In genomic region chr9:123801527-123801926, GRCm38 (mm10) we compare ENCODE assay signal across 25 mouse cellular contexts. TPM values are rescaled to one million over a fixed set of nuclear protein-coding genes. Genes with fewer than 3 reads are reported as not detected.
"Had no signal": no experiment of that assay in that cellular context is flagged by ENCODE, and none has a peak within 500 bp of the region (broad histone marks: within the 10 kb centered on the region; RNA-seq: fewer than 3 reads in every experiment).

No protein-coding gene starts in this region.

- DNase-seq: kidney, adult 8-10 months; kidney, postnatal 10 days; kidney, postnatal 36 days; layer of hippocampus, postnatal 36 days; left cerebral cortex, postnatal 4 days; lung, adult 18-20 months; lung, postnatal 10 days; lung, postnatal 36 days; retina, postnatal 1 day; thymus, postnatal 25 days had no signal

- H3K9me3 ChIP-seq: kidney, embryonic 15.5 days; limb, embryonic 12.5 days; limb, embryonic 15.5 days; liver, embryonic 12.5 days; liver, embryonic 15.5 days; lung, embryonic 15.5 days; midbrain, embryonic 12.5 days; neural tube, embryonic 12.5 days; neural tube, embryonic 15.5 days had no signal

- ATAC-seq: intestine, postnatal 0 days; liver, embryonic 12.5 days; midbrain, embryonic 16.5 days had no signal

- H3K4me1 ChIP-seq: kidney, embryonic 15.5 days; limb, embryonic 12.5 days; limb, embryonic 15.5 days; liver, embryonic 12.5 days; liver, embryonic 15.5 days; lung, embryonic 15.5 days; midbrain, embryonic 12.5 days; neural tube, embryonic 12.5 days; neural tube, embryonic 15.5 days had no signal

- H3K27ac ChIP-seq: kidney, embryonic 15.5 days; left cerebral cortex, adult 2 months; limb, embryonic 12.5 days; limb, embryonic 15.5 days; liver, embryonic 12.5 days; liver, embryonic 15.5 days; lung, embryonic 15.5 days; midbrain, embryonic 12.5 days; neural tube, embryonic 12.5 days; neural tube, embryonic 15.5 days had no signal

- H3K27me3 ChIP-seq: kidney, embryonic 15.5 days; limb, embryonic 12.5 days; limb, embryonic 15.5 days; liver, embryonic 12.5 days; liver, embryonic 15.5 days; lung, embryonic 15.5 days; midbrain, embryonic 12.5 days; neural tube, embryonic 12.5 days; neural tube, embryonic 15.5 days had no signal

- H3K9ac ChIP-seq: kidney, embryonic 15.5 days; limb, embryonic 12.5 days; limb, embryonic 15.5 days; liver, embryonic 12.5 days; liver, embryonic 15.5 days; lung, embryonic 15.5 days; midbrain, embryonic 12.5 days; neural tube, embryonic 12.5 days; neural tube, embryonic 15.5 days had no signal

- H3K4me2 ChIP-seq: kidney, embryonic 15.5 days; limb, embryonic 12.5 days; limb, embryonic 15.5 days; liver, embryonic 12.5 days; liver, embryonic 15.5 days; lung, embryonic 15.5 days; midbrain, embryonic 12.5 days; neural tube, embryonic 12.5 days; neural tube, embryonic 15.5 days had no signal

- H3K4me3 ChIP-seq: kidney, embryonic 15.5 days; left cerebral cortex, adult 2 months; limb, embryonic 12.5 days; limb, embryonic 15.5 days; liver, embryonic 12.5 days; liver, embryonic 15.5 days; lung, embryonic 15.5 days; midbrain, embryonic 12.5 days; neural tube, embryonic 12.5 days; neural tube, embryonic 15.5 days had no signal

RNA-seq across cellular contexts. Expression of gene Cxcr6, which starts 4.7 kb away (rescaled TPM):
- total RNA-seq: layer of hippocampus, adult 8-10 months; layer of hippocampus, postnatal 10 days; layer of hippocampus, postnatal 36 days; left cerebral cortex, adult 2 months; left cerebral cortex, postnatal 10 days; left cerebral cortex, postnatal 4 days had no signal
- polyA plus RNA-seq: neural tube, embryonic 12.5 days; neural tube, embryonic 15.5 days had no signal
